Mouse (Mus musculus): ENCODE measurements around the gene Kiz.

GRCm38 (mm10) chr2:146985807-146986206 lies 130.1 kb downstream of the Kiz start:
- TF ChIP-seq CTCF (IDR thresholded peaks at IDR 0.05; ENCODE audit: low read depth, low read length) (no peak), EP300 (IDR thresholded peaks at IDR 0.05; ENCODE audit: insufficient read depth, low read depth, low read length) (no peak)

Measured in ES-Bruce4 (cell line).